Mouse (Mus musculus) heart, adult 2 months (tissue): Measurements from ENCODE around the gene Nfe2l3.

Experiments
- CTCF ChIP-seq: fragments of 200-600 bp; IDR thresholded peaks from 2 replicates; pipeline ENCODE4 v1.8.1; 2022; ENCODE audit warnings: antibody characterized with exemption, mild to moderate bottlenecking, moderate library complexity
- EP300 ChIP-seq: fragments of 200-500 bp; IDR thresholded peaks from 2 replicates; pipeline ENCODE4 v1.6.1; 2011; ENCODE audit warnings: low read depth, low read length, control low read depth; ENCODE audit not compliant: insufficient read depth
- POLR2A ChIP-seq: fragments of 200-500 bp; IDR thresholded peaks from 2 replicates; pipeline ENCODE4 v1.6.1; 2011; ENCODE audit warnings: mild to moderate bottlenecking, low read depth, low read length, control low read depth; ENCODE audit not compliant: insufficient read depth

- TF ChIP-seq CTCF (no peak), EP300 (no peak), POLR2A (no peak)
These were observed 38.9 kb upstream of the Nfe2l3 start for GRCm38 (mm10) chr6:51393341-51394128.
